Mouse (Mus musculus) telencephalon, adult 2 months (tissue): Measurements from ENCODE around the gene Camk2n2.
"Not testable (repeated sequence)": the region's sequence is repeated elsewhere in the genome, so short reads cannot be mapped to it uniquely, and the experiment has no call there.

Experiments used
- DNase-seq: peaks from one replicate; pipeline ENCODE4 v3.0.0-alpha.2; 2011; ENCODE audit warnings: low read depth, low spot score

The Camk2n2 gene

DNA sequence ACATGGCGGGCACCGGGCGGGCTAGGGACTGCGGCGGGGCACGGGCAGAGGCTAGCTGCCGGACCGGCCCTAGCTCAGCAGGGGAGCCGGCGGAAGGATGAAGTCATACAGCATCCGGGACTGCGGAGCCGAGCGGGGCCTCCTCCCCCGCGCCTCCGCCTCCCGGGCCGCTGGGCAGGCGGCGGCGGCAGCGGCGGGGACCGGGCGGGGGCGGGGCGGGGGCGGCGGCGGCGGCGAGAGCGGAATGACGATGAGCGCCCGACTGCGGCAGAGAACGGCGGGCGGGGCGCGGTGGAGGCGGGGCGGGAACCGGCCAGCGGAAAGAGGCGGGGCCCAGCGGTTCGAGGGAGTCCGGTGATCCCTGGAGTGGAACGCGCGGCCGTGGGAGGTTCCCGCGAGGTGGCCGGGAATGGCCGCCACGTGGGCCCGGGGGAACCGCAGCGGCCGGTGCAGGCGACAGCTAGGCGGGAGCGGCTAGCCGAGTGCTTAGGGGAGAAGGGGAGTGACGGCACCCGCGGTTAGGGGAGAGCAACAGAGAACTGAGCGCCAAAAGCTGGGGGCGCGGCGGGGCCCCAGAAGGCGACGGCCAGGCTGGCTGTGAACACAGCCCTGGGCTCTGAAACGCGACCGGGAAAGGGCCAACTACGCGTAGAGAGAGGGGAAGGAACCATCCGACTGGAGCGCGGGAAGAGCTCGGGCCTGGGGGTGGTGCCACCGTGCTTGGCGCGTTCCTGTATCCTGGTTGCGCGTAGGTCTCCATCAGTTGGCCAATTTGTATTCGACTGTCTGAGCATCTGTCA, at the start of gene Camk2n2:
Gene Camk2n2, minus strand, starts transcription at position 97 of the 800 bp plus-strand sequence.
- DNase-seq: no peak

DNA sequence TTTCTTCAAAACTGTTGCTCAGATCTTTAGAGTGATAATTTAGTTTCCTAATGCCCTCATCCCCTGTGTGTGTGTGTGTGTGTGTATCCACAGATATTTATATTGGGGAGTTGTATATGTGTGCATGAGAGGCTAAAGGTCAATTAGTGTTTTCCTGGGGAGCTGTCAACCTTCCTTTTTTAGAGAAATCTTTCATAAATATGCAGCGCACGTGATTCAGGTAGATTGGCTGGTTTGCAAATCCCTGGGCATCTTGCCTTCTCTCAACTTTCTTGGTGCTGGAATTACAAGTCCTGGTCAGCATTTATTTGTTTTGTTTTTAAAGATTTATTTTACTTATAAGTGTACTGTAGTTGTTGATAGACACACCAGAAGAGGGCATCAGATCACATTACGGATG, 49.2 kb upstream of the Camk2n2 start:
- DNase-seq: no peak

DNA sequence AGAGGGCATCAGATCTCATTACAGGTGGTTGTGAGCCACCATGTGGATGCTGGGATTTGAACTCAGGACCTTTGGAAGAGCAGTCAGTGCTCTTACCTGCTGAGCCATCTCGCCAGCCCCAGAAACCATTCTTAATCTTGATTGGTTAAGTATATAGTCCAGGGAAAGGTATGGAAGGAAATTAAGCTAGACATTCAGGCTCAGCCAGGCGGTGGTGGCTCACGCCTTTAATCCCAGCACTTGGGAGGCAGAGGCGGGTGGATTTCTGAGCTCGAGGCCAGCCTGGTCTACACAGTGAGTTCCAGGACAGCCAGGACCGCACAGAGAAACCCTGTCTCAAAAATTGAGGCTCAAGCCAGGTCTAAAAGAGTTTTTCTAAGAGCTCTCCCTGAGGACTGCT, 46.9 kb upstream of the Camk2n2 start, which contains the start of gene Eif4g1:
Gene Eif4g1, plus strand, starts transcription at position 301 of the 400 bp plus-strand sequence.
- DNase-seq: not testable (repeated sequence)

DNA sequence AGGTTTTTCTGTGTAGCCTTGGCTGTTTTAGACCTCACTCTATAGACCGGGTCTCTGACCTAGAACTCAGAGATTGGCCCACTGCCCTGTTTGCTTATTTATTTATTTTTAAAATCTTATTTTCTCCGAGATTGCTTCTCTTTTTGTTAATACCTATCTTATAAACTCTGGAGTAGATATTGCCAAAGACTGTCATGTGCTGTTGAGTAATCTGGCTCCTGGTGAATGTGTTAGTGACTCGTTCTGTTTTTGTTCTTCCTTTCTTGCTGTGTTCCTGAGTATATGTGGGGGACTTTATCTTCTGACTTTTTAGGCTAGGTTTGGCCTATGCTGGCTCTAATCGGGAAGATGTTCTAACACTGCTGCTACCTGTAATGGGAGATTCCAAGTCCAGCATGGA, 36.6 kb upstream of the Camk2n2 start:
- no peak for DNase-seq

DNA sequence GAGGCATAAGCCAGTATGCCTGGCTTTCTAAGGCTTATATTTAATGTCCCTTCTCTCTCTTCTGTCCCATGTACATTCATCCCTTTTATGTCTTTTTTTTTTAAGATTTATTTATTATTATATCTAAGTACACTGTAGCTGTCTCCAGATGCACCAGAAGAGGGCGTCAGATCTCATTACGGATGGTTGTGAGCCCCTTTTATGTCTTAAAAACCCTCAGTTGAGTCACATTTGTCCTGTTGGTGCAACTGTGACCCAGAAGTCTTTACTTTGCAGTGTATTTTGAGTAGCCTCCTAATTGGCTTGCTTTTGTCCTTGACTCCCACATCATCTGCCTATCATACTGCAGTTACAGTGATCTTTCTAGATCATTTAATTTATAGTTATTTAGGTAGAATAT, 32.2 kb upstream of the Camk2n2 start:
- no peak for DNase-seq

DNA sequence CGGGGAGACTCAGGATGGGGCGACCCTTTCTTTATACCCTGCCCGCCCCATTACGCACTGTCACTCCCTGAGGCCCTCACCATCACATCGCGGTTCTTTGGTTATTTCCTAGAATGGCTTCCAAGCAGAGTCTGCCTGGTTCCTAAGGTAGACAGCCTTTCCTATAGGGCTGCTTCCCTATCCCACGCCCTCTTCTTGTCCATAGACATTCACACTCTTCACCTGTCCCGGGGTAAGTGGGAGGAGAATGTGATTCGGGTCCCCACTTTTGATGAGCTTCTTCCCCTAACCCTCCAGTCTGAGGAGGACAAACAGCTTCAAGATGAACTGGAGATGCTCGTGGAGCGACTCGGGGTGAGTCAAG, 30.8 kb upstream of the Camk2n2 start:
- DNase-seq: no peak

DNA sequence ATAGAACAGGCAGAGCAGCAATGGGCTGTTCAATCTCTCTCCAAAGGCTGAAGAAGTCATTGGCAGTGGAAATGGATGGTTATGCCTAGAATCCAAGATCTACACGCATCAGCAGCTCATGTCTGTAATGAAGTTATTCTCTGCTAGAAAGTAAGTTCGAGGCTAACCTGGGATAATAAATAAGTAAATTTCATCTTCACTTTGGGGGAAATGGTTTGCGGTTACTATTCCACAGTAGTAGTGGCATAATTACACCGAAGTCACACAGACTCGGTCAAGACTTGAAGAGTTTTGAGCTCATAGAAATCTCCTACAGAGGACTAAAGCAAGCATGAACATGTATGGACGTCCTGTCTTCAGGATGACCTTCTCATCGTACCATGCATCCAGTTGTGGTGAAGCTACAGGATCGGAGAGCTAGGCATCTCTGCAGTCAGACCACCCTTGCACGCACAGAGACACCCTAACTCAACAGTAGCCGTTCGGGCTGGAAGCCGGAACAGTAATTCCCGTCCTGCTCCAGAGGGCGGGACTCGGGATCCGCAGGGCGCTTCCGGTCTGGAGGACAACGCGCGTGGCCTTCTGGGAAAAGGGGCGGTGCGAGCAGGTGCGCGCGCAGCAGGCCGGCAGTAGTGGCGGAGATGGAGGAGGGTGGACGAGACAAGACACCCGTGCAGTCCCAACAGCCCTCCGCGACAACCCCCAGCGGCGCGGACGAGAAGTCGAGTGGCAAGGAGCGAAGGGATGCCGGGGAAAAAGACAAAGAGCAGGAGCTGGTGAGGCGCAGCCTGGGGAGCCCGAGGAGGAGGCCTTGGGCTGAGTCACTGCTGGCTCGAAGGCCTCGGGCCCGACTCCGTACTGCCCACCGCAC, 30.2 kb upstream of the Camk2n2 start, which contains the start of gene Psmd2:
Gene Psmd2, plus strand, starts transcription at position 577 of the 871 bp plus-strand sequence.
- peak; percentile 91 for DNase-seq

DNA sequence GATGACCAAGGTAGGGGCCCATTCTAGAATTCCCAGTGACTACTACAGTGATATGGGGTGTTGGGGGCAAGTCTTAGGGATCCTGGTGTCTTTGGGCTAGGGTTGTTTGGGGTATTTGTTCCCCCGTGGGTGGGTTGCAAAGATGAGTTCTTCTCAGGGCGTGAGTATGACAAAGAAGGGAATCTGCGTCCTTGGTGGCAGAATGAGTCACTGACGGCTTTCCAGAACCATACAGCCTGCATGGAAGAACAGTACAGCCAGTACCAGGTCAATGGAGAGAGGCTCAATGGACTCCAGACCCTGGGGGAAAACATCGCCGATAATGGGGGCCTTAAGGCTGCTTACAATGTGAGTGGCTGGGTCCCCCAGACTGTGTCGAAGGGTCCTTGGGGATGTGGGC, 22.8 kb upstream of the Camk2n2 start:
- no peak for DNase-seq

DNA sequence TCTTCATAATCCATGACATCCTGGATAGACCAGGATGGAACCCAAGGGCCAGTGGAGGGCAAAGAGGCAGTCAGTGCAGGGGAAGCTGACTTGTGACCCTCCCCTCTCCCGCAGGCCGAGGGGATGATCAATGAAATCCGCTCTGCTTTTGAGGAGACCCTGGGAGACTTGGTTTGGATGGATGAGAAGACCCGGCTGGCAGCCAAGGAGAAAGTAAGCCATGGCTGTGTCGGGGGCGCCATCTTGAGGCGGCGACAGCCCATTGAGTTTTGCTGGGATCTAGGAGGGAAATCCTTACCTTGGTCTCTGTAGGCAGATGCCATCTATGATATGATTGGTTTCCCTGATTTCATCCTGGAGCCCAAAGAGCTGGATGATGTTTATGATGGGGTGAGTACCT, 21.1 kb upstream of the Camk2n2 start:
- DNase-seq: no peak

DNA sequence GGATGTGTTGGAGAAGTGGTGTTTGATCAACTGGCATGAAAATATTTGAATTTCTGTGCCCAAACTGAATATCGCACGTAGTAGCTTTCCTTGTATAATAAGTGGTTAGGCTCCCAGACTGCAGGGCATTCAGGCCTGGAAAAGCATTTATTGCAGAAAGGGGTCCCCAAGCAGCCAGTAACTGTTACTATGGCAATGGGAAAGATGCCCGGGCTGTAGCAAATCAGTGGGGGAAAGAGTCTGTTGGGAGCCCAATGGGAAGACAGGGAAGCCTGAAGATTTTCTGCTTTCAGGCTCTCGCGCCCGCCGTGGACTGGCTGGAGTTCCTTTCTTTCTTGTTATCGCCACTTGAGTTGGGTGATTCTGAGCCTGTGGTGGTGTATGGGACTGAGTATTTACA, 17.3 kb upstream of the Camk2n2 start:
- DNase-seq: peak; percentile 51

DNA sequence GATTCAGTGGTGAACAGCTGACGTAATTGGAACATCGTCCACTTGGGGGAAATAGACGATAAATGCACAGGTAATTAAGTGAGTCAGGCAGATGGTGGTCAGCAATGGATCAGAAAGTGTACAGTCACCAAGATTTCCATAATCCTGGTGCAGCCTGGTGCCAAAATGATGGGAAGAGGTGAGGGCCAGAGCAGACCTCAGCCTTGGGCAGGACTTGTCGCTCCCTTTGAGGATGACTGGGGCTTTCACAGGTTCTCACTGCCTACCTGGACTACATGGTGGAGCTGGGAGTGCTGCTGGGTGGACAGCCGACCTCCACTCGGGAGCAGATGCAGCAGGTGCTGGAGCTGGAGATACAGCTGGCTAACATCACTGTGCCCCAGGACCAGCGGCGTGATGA, 16.3 kb upstream of the Camk2n2 start:
- no peak for DNase-seq

DNA sequence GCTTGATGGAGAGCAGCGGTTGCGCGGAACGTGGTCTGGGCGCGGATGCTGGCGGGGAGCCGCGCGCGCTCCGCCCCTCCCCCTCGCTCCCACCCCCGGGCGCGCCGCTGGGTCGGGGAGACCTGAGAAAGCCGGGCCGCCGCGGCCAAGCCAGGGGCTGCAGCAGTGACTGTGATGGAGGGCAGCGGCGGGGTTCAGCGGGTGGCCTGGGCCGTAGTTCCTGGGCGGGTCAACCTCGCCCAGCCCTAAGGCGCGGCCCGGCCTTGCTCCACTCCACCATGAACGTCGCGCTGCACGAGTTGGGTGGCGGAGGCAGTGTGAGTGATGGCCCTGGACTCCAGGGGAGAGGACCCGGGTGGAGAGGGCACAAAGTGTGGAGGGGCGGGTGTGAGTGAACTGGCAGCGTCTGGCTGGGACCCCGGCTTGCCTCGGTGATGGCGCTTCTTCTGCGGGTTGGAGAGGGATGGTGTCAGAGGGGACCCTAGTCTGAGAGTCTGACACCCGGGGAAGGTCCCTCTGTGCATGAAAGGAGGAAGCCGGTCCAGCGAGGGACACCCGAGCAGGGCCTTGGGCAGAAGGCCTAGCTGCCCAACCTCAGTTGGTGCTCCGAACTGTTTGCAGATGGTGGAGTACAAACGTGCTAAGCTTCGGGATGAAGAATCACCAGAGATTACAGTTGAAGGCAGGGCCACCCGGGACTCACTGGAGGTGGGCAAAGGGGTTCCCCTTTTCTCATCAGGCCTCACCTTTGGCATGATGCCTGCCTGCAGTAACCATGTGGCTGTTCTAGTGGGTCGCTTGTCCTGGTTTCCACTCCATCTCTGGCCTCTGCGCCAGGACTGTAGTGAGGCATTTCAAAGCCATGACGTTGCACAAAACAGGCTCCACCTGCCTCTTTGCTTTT, 8.9 kb upstream of the Camk2n2 start, which contains the start of gene Ece2:
Gene Ece2, plus strand, starts transcription at position 98 of the 904 bp plus-strand sequence.
- no peak for DNase-seq

DNA sequence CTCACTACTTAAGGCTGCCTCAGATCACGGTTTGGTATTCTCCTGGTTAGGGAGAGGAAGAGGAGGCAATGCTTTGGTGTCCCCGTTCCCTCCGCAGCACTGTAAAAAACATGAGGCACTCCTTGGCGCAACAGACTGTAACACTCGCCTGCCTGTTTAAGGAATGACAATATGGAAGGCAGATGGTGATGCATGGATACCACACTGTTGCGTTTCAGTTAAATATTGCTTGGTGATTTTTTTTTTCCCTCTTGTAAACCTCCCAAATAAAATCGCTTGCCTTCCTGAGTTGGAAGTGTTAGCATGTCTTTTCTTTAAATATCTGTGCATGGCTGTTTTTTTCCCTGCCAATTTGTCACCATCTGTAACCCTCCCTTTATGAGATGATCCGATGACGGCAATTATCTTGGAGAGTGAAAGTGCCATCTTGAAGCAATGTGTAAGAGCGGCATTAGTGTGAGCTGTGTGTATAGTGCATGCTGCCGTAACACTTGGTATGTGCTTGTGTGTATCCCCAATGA, 7.8 kb upstream of the Camk2n2 start:
- DNase-seq: peak; percentile 84

DNA sequence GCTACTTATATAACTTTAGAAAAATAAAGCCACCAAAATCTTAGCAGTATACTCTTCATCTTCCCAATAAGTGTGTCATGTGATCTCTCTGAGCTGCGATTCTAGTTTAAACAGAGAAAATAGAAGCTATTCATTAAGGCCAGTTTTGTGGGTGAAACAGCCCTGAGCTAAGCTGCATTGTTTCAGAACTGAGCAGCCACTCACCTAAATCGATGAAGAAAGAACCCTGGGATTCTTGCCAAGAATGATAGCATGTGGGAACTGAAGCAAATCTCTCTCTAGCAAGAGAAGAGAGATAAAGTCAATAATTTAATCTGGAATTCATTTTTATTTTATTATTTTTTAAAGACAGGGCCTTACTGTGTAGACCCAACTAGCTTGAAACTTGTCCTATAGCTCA, 2.1 kb upstream of the Camk2n2 start:
- no peak for DNase-seq

DNA sequence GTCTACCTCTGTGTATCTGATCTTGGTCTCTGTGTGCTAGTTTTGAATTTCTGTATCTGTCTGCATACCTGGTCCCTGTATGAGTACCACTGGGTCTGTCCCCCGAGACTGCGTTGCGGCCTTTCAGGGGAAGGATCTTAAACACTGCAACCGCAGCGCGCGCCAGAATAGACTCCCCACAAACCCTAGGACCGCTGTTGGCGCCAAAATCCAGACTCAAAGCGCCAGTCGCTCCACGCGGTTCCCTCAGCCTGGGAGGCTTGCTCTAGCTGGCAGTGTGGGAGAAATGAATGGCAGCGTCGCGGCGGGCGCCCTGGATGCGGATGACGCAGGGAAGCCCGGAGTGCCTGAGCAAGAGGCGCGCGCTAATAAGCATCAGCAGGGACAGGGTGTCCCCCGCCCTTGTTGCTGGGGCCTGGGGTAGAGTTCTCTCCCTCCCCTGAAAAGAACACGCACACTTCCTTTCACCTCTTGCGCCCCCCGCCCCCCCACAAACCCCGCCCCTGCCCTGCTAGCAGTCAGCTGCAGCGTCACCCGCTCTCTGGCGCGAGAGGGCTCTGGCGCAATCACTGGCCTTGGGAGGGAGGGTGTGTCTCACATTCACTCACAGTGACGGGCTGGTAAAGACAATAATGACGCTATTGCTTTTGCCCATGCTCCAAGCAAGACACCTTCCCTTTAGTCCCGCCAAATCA, 1.1 kb upstream of the Camk2n2 start:
- no peak for DNase-seq

DNA sequence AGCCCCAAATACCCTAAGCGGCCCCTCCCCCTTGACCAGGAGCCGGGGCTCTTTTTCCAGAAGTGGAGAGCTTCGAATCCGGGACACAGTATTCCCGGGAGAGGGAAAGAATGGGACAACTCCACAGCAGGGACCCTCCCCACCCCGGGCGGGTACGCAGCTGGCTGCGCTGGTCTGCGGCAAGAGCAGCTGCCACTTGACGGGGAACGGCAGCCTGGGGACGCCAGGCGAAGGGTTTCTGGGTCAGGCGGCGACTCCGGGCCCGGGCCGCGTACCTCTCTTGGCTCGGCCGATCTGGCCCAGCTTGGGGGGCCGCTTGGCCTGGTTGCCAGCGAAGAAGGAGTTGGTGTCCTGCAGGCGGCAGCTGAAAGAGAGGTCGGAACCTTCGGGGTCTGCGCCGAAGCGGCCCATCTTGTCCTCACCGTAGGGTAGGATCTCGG, 316 bp downstream of the Camk2n2 start:
- no peak for DNase-seq

DNA sequence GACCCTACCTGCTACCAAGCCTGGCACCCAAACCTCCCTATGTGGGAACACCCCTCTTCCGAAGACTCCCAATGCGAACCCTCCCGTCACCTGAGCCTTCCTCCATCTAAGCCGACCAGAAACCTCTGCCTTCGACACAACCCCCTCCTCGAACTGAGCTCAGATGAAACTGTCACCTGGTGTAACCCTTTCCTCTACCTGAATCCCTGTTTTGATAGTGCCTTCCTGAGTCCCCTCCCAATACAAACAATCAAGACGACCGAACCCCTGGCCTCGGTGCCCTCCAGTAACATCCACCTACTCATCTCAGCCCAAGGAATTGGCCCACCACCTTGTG, 720 bp downstream of the Camk2n2 start:
- no peak for DNase-seq

DNA sequence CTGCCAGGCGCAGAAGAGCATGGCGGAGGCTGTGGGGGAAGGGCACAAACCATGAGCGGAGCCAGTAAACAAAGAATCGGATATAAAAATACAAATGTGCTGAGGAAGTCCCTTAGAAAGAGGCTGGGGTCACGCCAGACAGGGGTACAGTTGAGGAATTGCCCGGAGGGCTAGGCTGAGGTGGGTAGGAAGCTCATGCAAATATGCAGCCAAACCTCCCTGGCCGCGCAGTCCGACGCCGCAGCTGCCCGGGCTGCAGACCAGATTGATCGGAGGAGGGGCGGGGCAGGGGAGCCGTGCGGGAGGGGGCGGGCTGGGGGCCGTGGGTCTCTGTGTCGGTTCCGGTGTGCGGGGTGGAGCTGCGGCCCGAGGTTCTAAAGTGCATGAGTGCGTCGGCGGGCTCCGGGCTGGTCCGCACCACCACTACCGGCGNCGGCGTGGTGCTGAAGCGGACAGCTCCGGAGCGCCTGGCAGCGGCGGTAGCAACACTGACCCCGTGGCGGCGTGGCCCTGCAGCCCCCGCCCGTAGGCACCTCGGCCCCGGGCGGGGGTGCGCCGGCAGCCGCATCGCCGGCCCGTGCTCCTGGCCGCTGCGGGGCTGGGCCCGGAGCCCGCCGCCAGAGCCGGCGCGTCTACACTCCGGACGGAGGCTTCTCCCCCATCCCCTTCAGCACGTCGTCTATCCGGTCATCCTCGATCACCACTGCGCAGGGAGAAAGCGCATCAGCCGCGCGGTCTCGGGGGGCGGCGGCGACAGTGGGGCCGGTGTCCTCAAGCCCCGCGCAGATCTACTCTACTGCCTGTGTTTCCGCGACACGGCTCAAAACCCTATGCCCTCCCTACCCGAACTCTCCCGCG, 1.3 kb downstream of the Camk2n2 start:
- no peak for DNase-seq

DNA sequence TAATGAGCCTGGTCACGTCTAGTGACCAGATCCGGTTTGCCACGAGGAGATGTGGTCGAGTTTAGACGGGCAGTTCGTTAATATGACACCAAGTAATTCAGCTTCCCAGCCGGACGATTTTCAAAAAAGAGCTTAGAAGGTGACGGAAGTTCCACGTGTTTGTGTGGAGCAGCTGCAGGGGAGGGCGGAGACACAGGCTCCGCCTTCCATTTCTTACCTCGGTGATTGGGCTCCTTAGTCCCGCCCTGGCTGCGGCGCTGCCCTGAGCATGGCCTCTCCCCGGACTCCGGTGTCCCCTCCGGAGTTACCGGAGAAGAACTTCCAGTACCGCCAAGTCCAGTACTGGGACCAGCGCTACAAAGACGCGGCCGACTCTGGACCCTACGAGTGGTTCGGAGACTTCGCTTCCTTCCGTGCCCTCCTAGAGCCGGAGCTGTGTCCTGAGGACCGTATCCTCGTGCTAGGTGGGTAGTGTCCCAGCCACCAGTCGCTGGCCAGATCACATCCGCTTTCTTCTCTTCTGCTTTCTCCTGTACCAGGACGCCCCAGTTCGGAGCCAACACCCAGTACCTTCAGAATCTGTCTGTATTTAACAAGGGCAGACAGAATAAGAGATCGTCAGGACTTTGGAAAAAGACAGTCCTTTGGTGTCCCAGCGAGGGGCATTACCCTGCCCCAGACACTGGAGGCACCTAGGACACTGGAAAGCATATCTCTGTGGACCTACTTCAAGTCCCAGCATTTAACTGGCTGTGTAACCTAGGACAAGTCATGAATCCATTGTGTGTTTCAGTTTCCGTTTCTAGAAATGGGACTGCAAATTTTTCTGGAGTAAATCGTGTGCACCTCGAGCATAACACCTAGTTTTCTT, 9.5 kb downstream of the Camk2n2 start, which contains the start of the genes Eef1akmt4, Gm49333 and Alg3:
Gene Eef1akmt4, plus strand, starts transcription at position 237 of the 871 bp plus-strand sequence.
Gene Gm49333, plus strand, starts transcription at position 254 of the 871 bp plus-strand sequence.
Gene Alg3, minus strand, starts transcription at position 379 of the 871 bp plus-strand sequence.
- peak; percentile 88 for DNase-seq
